Mouse (Mus musculus) urinary bladder, postnatal 36 days (tissue): ENCODE results near the gene Sec23ip.

Experiments used
- DNase-seq, 2 experiments: peaks; one replicate each; pipeline ENCODE4 v3.0.0; 2022; ENCODE audit warnings: low spot score in 2 of 2, mixed read lengths in 1 of 2

Sec23ip gene

GRCm38 (mm10) chr7:128779305-128779704, 34.6 kb downstream of the Sec23ip start:
- DNase-seq: peak; percentile 9 to 17

GRCm38 (mm10) chr7:128781846-128782245, 37.1 kb downstream of the Sec23ip start:
- no peak for DNase-seq

GRCm38 (mm10) chr7:128790045-128790444, 45.3 kb downstream of the Sec23ip start:
- no peak for DNase-seq

GRCm38 (mm10) chr7:128793464-128793863, 48.7 kb downstream of the Sec23ip start:
- DNase-seq: no peak

- no peak for DNase-seq
Measured at GRCm38 (mm10) chr7:128824986-128825563, 80.3 kb downstream of the Sec23ip start.

- no peak for DNase-seq
Measured at GRCm38 (mm10) chr7:128832455-128833081, 87.8 kb downstream of the Sec23ip start.

- DNase-seq: no peak
Measured at GRCm38 (mm10) chr7:128833196-128833595, 88.5 kb downstream of the Sec23ip start.
